Mouse (Mus musculus) CH12.LX (cell line): ENCODE measurements around the gene Magi2. TPM values are rescaled to one million over a fixed set of nuclear protein-coding genes. Genes with fewer than 3 reads are reported as not detected.

Experiments
- DNase-seq: peaks from one replicate; pipeline ENCODE4 v3.0.0-alpha.2; 2013; ENCODE audit errors: extremely low read depth
- H3K27ac ChIP-seq: 2 replicates; pipeline ENCODE4 v1.5.1; 2012; ENCODE audit warnings: low read depth, mild to moderate bottlenecking, control low read depth, moderate library complexity; ENCODE audit not compliant: insufficient read depth
- H3K27me3 ChIP-seq: replicated peaks from 2 replicates; pipeline ENCODE3; 2012; ENCODE audit warnings: inconsistent platforms
- H3K36me3 ChIP-seq, 2 experiments: replicated peaks in 1 of 2; 2 replicates each; pipeline versions ENCODE3 to v1.6.1; 2012; ENCODE audit warnings: inconsistent platforms in 1 of 2, low read length in 1 of 2, mild to moderate bottlenecking in 1 of 2, mixed read lengths in 1 of 2, moderate library complexity in 1 of 2; ENCODE audit not compliant: control insufficient read depth in 1 of 2, insufficient read depth in 1 of 2
- H3K4me1 ChIP-seq, 2 experiments: 2 replicates each; pipeline ENCODE4 v1.6.1; 2012; ENCODE audit warnings: inconsistent platforms in 1 of 2, moderate library complexity in 1 of 2; ENCODE audit not compliant: insufficient read depth in 2 of 2, control insufficient read depth in 1 of 2
- H3K4me2 ChIP-seq: 2 replicates; pipeline ENCODE4 v1.6.1; 2012; ENCODE audit warnings: low read depth, mild to moderate bottlenecking, control low read depth; ENCODE audit not compliant: poor library complexity, insufficient read depth, severe bottlenecking
- H3K4me3 ChIP-seq, 3 experiments: fragments of 150-350 bp in 1 of 3; sonication (generic) in 1 of 3; replicated peaks in 1 of 3; 2 replicates each; pipeline versions ENCODE3 to v1.5.1; 2011 to 2012; ENCODE audit warnings: low read depth in 2 of 3, low read length in 2 of 3, mild to moderate bottlenecking in 2 of 3, moderate library complexity in 2 of 3, control low read depth in 1 of 3, improper control_type of control experiment in 1 of 3, inconsistent platforms in 1 of 3, mixed read lengths in 1 of 3; ENCODE audit not compliant: poor library complexity in 1 of 3
- H3K79me2 ChIP-seq: replicated peaks from 2 replicates; pipeline ENCODE4 v1.6.1; 2012; ENCODE audit warnings: mild to moderate bottlenecking, moderate library complexity; ENCODE audit not compliant: control insufficient read depth, poor library complexity, insufficient read depth, severe bottlenecking; ENCODE audit errors: extremely low read depth
- H3K9ac ChIP-seq: 2 replicates; pipeline ENCODE4 v1.6.1; 2012; ENCODE audit warnings: low read depth, mild to moderate bottlenecking, control low read depth, moderate library complexity; ENCODE audit not compliant: insufficient read depth
- H3K9me3 ChIP-seq: replicated peaks from 2 replicates; pipeline ENCODE3; 2012; ENCODE audit warnings: low read length, inconsistent platforms, mixed read lengths
- BHLHE40 ChIP-seq: IDR thresholded peaks from 2 replicates; pipeline ENCODE4 v1.6.1; 2011; ENCODE audit warnings: mild to moderate bottlenecking, low read depth, low read length, improper control_type of control experiment
- CHD1 ChIP-seq: IDR thresholded peaks from 2 replicates; pipeline ENCODE4 v1.6.1; 2012; ENCODE audit warnings: low read depth, low read length, improper control_type of control experiment, inconsistent platforms
- CHD2 ChIP-seq: IDR thresholded peaks from 2 replicates; pipeline ENCODE4 v1.6.1; 2011; ENCODE audit warnings: low read length, improper control_type of control experiment
- CTCF ChIP-seq, 2 experiments: IDR thresholded peaks in 1 of 2; conservative IDR thresholded peaks in 1 of 2; 2 replicates each; pipeline ENCODE4 v1.5.1; 2011 to 2012; ENCODE audit warnings: low read depth in 2 of 2, low read length in 2 of 2, improper control_type of control experiment in 1 of 2, inconsistent platforms in 1 of 2, mild to moderate bottlenecking in 1 of 2, moderate library complexity in 1 of 2
- ELF1 ChIP-seq: IDR thresholded peaks from 2 replicates; pipeline ENCODE4 v1.6.1; 2014; ENCODE audit warnings: low read depth, mild to moderate bottlenecking, inconsistent platforms, low read length, improper control_type of control experiment
- GABPA ChIP-seq: IDR thresholded peaks from 2 replicates; pipeline ENCODE4 v1.6.1; 2012; ENCODE audit warnings: low read depth, low read length, improper control_type of control experiment, inconsistent platforms; ENCODE audit not compliant: insufficient replicate concordance
- HCFC1 ChIP-seq: IDR thresholded peaks from 2 replicates; pipeline ENCODE4 v1.6.1; 2012; ENCODE audit warnings: low read depth, mild to moderate bottlenecking, inconsistent platforms, low read length, improper control_type of control experiment
- KAT2A ChIP-seq: IDR thresholded peaks from 2 replicates; pipeline ENCODE4 v1.6.1; 2012; ENCODE audit warnings: low read length, improper control_type of control experiment, inconsistent platforms; ENCODE audit not compliant: insufficient replicate concordance
- MAFK ChIP-seq: IDR thresholded peaks from 2 replicates; pipeline ENCODE4 v1.6.1; 2011; ENCODE audit warnings: low read length, improper control_type of control experiment; ENCODE audit not compliant: insufficient replicate concordance
- MAX ChIP-seq: IDR thresholded peaks from 2 replicates; pipeline ENCODE4 v1.6.1; 2011; ENCODE audit warnings: low read length, improper control_type of control experiment
- MEF2A ChIP-seq: IDR thresholded peaks from 2 replicates; pipeline ENCODE4 v1.6.1; 2014; ENCODE audit warnings: low read depth, mild to moderate bottlenecking, inconsistent platforms, low read length, improper control_type of control experiment, borderline replicate concordance
- PAX5 ChIP-seq: IDR thresholded peaks from 2 replicates; pipeline ENCODE4 v1.6.1; 2012; ENCODE audit warnings: low read length, inconsistent platforms, mixed read lengths
- RAD21 ChIP-seq: IDR thresholded peaks from 2 replicates; pipeline ENCODE4 v1.6.1; 2011; ENCODE audit warnings: low read depth, mild to moderate bottlenecking, low read length, improper control_type of control experiment, moderate library complexity
- SIN3A ChIP-seq: IDR thresholded peaks from 2 replicates; pipeline ENCODE4 v1.6.1; 2012; ENCODE audit warnings: low read length, improper control_type of control experiment, inconsistent platforms
- SMC3 ChIP-seq: IDR thresholded peaks from 2 replicates; pipeline ENCODE4 v1.6.1; 2011; ENCODE audit warnings: low read depth, low read length, improper control_type of control experiment
- TCF12 ChIP-seq: IDR thresholded peaks from 2 replicates; pipeline ENCODE4 v1.6.1; 2014; ENCODE audit warnings: low read depth, mild to moderate bottlenecking, inconsistent platforms, low read length, improper control_type of control experiment
- UBTF ChIP-seq: IDR thresholded peaks from 2 replicates; pipeline ENCODE4 v1.6.1; 2012; ENCODE audit warnings: low read depth, mild to moderate bottlenecking, inconsistent platforms, low read length, improper control_type of control experiment, moderate library complexity
- USF1 ChIP-seq: IDR thresholded peaks from 2 replicates; pipeline ENCODE4 v1.6.1; 2014; ENCODE audit warnings: low read depth, mild to moderate bottlenecking, inconsistent platforms, low read length, improper control_type of control experiment
- ZC3H11A ChIP-seq: IDR thresholded peaks from 2 replicates; pipeline ENCODE4 v1.6.1; 2012; ENCODE audit warnings: low read depth, mild to moderate bottlenecking, inconsistent platforms, low read length, improper control_type of control experiment
- ZMIZ1 ChIP-seq: IDR thresholded peaks from 2 replicates; pipeline ENCODE4 v1.6.1; 2012; ENCODE audit warnings: low read depth, mild to moderate bottlenecking, inconsistent platforms, low read length, improper control_type of control experiment
- dilution Hi-C: fragments of 300-500 bp; cut with MboI; formaldehyde crosslinking; loops from 2 replicates; pipeline ENCODE4 v1.14.3; 2020; ENCODE audit warnings: low sequenced_read_pairs; ENCODE audit not compliant: extremely low pct_unique_long_range_greater_than_20kb, extremely low pct_ligation_motif_present
- in situ Hi-C: fragments of 300-500 bp; cut with MboI; formaldehyde crosslinking; loops from 3 replicates; pipeline ENCODE4 v1.14.3; 2019; ENCODE audit warnings: low sequenced_read_pairs, low pct_ligation_motif_present, low pct_unique_long_range_greater_than_20kb, mixed read lengths
- polyA plus RNA-seq: library from polyadenylated mRNA; unstranded; fragments of >175 nt; gene quantifications from 2 replicates; pipeline ENCODE4 v1.2.1, GENCODE M21; 2012; ENCODE audit warnings: low read depth; ENCODE audit not compliant: insufficient read length
- total RNA-seq, 2 experiments: library from RNA; depleted of rRNA; stranded (reverse); fragments of 300-350 nt in 1 of 2; fragments of >200 nt in 1 of 2; gene quantifications; 2 replicates each; pipeline ENCODE4 v1.2.3; 2012 to 2014

Magi2 gene
- total and polyA plus RNA-seq, 3 experiments: 0.37 to 0.63 (median 0.42) TPM

- Histone ChIP-seq H3K27me3 (no peaks in the 10 kb centered on the region), H3K27ac (no peak overlapping the region), H3K36me3 (no peaks in the 10 kb centered on the region), H3K79me2 (no peaks in the 10 kb centered on the region), H3K4me3 (no peak overlapping the region), H3K4me2 (no peak overlapping the region), H3K4me1 (no peaks in the 10 kb centered on the region), H3K9me3 (peaks cover 5% of the 10 kb centered on the region), H3K9ac (no peak overlapping the region)
- no peak for DNase-seq
- dilution Hi-C loops (no loop called here), in situ Hi-C loops (no loop called here)
- TF ChIP-seq SIN3A (no peak), PAX5 (no peak), MEF2A (no peak), MAX (no peak), CHD2 (no peak), BHLHE40 (no peak), RAD21 (no peak), HCFC1 (no peak), USF1 (no peak), ELF1 (no peak), ZC3H11A (no peak), CHD1 (no peak), TCF12 (no peak), KAT2A (no peak), GABPA (no peak), ZMIZ1 (no peak), MAFK (no peak)
Observed at GRCm38 (mm10) chr5:20469721-20470120, 1242.9 kb downstream of the Magi2 start.

- Histone ChIP-seq H3K9me3 (peaks cover 5% of the 10 kb centered on the region), H3K4me3 (no peak overlapping the region), H3K9ac (no peak overlapping the region), H3K27ac (no peak overlapping the region), H3K36me3 (no peaks in the 10 kb centered on the region), H3K27me3 (no peaks in the 10 kb centered on the region), H3K79me2 (no peaks in the 10 kb centered on the region), H3K4me1 (no peaks in the 10 kb centered on the region), H3K4me2 (no peak overlapping the region)
- dilution Hi-C loops (no loop called here), in situ Hi-C loops (no loop called here)
- DNase-seq: peak; percentile 44
- TF ChIP-seq SMC3: peak; percentile 91
- TF ChIP-seq ZC3H11A: no peak; the same call in 1 of the 2 replicates
- TF ChIP-seq CTCF (conservative IDR thresholded peaks at IDR 0.05 in 1 of 2, IDR thresholded peaks at IDR 0.05 in 1 of 2; ENCODE audit: low read depth in 2 of 2, low read length in 2 of 2): peak; percentile 63 to 80; a peak in 3 of 4 replicates
- peak; percentile 57 for TF ChIP-seq RAD21
- TF ChIP-seq UBTF: no peak
- no peak for TF ChIP-seq PAX5
- no peak for TF ChIP-seq CHD2
- TF ChIP-seq ZMIZ1: no peak
Observed at GRCm38 (mm10) chr5:20470466-20470865, 1243.6 kb downstream of the Magi2 start.
